Mouse (Mus musculus) heart, embryonic 14.5 days (tissue): ENCODE data around the gene Etnk1. TPM values are rescaled to one million over a fixed set of nuclear protein-coding genes. Genes with fewer than 3 reads are reported as not detected.
"Not testable (repeated sequence)": the region's sequence is repeated elsewhere in the genome, so short reads cannot be mapped to it uniquely, and the experiment has no call there.

Source experiments
- ATAC-seq: fragments of 200-750 bp; cut with Nextera tagmentation; 2 replicates; pipeline ENCODE4 v1.8.0; 2017; ENCODE audit warnings: low read depth, moderate TSS enrichment; ENCODE audit not compliant: insufficient number of reproducible peaks, insufficient read depth, low FRiP score
- H3K27ac ChIP-seq, 2 experiments: fragments of 200-500 bp in 1 of 2; fragments of 300-500 bp in 1 of 2; sonication (generic) in 1 of 2; replicated peaks in 1 of 2; 2 replicates each; pipeline ENCODE4 v1.5.1; 2012 to 2014; ENCODE audit warnings: low read depth in 2 of 2, low read length in 2 of 2, control low read depth in 1 of 2, mild to moderate bottlenecking in 1 of 2, mixed read lengths in 1 of 2; ENCODE audit not compliant: control insufficient read depth in 1 of 2, insufficient read depth in 1 of 2
- H3K27me3 ChIP-seq: fragments of 300-500 bp; sonication (generic); 2 replicates; pipeline ENCODE4 v1.6.1; 2014; ENCODE audit warnings: mild to moderate bottlenecking, low read length, control low read depth; ENCODE audit not compliant: control insufficient read depth, insufficient read depth
- H3K36me3 ChIP-seq: fragments of 300-500 bp; sonication (generic); 2 replicates; pipeline ENCODE4 v1.6.1; 2014; ENCODE audit warnings: mild to moderate bottlenecking, control low read depth, low read length, mixed read lengths; ENCODE audit not compliant: control insufficient read depth, insufficient read depth
- H3K4me1 ChIP-seq, 2 experiments: fragments of 200-500 bp in 1 of 2; fragments of 300-500 bp in 1 of 2; sonication (generic) in 1 of 2; 2 replicates each; pipeline ENCODE4 v1.6.1; 2012 to 2014; ENCODE audit warnings: low read length in 2 of 2, control low read depth in 1 of 2, mixed read lengths in 1 of 2; ENCODE audit not compliant: control insufficient read depth in 2 of 2, insufficient read depth in 2 of 2
- H3K4me2 ChIP-seq: fragments of 300-500 bp; sonication (generic); 2 replicates; pipeline ENCODE4 v1.6.1; 2014; ENCODE audit warnings: mild to moderate bottlenecking, low read length
- H3K4me3 ChIP-seq, 2 experiments: fragments of 200-500 bp in 1 of 2; fragments of 300-500 bp in 1 of 2; sonication (generic) in 1 of 2; 2 replicates each; pipeline ENCODE4 v1.5.1; 2012 to 2014; ENCODE audit warnings: low read length in 2 of 2, mild to moderate bottlenecking in 2 of 2, control low read depth in 1 of 2, low read depth in 1 of 2, moderate library complexity in 1 of 2; ENCODE audit not compliant: control insufficient read depth in 1 of 2, insufficient read depth in 1 of 2
- H3K9ac ChIP-seq: fragments of 300-500 bp; sonication (generic); 2 replicates; pipeline ENCODE4 v1.6.1; 2014; ENCODE audit warnings: mild to moderate bottlenecking, low read length
- H3K9me3 ChIP-seq: fragments of 300-500 bp; sonication (generic); 2 replicates; pipeline ENCODE4 v1.6.1; 2016; ENCODE audit warnings: low read length, control low read depth; ENCODE audit not compliant: control insufficient read depth
- WGBS: fragments of 180-500 bp; shearing (Covaris S2); extraction: QIAGEN DNeasy Blood & Tissue Kit; methylation state at CpG from one replicate; pipeline ENCODE4 v1.1.7; 2014; 5-methylcytosine and 5-hydroxymethylcytosine counted together
- polyA plus RNA-seq: library from polyadenylated mRNA; unstranded; fragments of >200 nt; fragmentation: Nextera tagmentation; extraction: Ambion mirVana; gene quantifications from 2 replicates; pipeline ENCODE4 v1.2.1, GENCODE M21; 2014

Gene Etnk1
- polyA plus RNA-seq, 1 experiment from 2014 or later, result 18.9 TPM

DNA sequence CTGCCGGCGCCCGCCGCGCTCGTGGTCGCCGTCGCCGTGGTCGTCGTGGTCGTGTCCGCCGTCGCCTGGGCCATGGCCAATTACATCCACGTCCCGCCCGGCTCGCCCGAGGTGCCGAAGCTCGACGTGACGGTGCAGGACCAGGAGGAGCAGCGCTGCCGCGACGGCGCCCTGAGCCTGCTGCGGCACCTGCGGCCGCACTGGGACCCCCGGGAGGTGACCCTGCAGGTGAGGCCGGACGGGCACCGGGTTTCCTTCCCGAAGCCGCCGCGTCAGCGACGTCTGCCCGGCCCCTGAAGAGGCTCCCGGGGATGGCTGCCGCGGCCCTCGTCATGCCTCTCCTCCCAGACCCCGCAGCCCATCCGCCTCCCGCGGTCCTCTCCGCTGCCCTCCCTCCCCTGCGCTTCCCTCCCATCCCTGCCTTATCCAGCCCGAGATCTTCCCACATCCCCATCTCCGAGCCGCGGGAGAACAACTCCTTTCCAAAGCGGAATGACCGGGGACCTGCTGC is 443 bp downstream of the Etnk1 start:
- Histone ChIP-seq H3K9ac (peak overlapping the region; percentile 91), H3K27me3 (no peaks in the 10 kb centered on the region), H3K36me3 (peaks cover 7% of the 10 kb centered on the region; the same call in 1 of the 2 replicates), H3K9me3 (no peaks in the 10 kb centered on the region), H3K4me1 (peaks cover 0 to 13% of the 10 kb centered on the region in 2 experiments; a peak in 2 of 4 replicates), H3K27ac (peak overlapping the region; percentile 28 to 85; a peak in 3 of 4 replicates), H3K4me2 (peak overlapping the region; percentile 89), H3K4me3 (peak overlapping the region; percentile 74 to 95)
- ATAC-seq, result peak; percentile 41
- under 1% methylated on average over 45 of the region's 60 CpGs for WGBS

DNA sequence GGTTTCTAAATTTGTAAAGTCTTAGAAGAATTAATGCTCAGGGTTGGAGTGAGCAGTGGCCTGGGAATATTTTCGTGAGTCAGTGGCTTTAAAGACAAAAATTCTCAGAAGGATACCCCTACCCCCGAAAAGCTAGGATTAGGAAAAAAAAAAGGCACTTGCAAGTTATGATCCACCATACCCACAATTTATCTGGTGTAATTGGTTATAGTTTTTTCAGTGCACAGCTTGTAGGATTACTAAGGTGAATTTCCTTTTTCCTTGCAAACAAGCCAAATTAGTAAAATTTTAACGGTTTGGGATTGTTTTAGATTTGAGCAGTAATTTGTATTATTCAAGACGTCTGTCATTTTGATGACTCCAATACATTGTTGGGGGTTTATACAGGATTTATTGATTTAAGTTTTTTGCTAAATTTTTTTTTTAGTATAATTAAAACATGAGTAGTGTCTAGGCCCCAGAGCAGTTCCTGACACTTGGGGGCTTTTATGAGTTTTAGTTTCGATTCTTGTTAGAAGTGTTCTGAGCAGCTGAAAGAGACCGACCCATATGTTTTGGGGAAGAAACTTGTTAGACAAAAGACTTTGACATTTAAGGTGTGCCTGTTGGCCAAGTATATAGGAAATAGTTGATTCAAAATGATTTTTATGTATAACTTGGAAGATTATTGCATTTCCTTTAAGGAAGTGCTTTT is 1.1 kb downstream of the Etnk1 start:
- Histone ChIP-seq H3K4me1 (peaks cover 0 to 13% of the 10 kb centered on the region in 2 experiments; a peak in 2 of 4 replicates), H3K9me3 (no peaks in the 10 kb centered on the region), H3K4me2 (peak overlapping the region; percentile 89), H3K27ac (peak overlapping the region in 1 of 2 experiments; percentile 85; a peak in 2 of 4 replicates), H3K27me3 (no peaks in the 10 kb centered on the region), H3K36me3 (peaks cover 13% of the 10 kb centered on the region; the same call in 1 of the 2 replicates), H3K4me3 (peak overlapping the region; percentile 74 to 95), H3K9ac (peak overlapping the region; percentile 91)
- WGBS, result 39% methylated on average over 6 of the region's 6 CpGs
- ATAC-seq, result no peak

DNA sequence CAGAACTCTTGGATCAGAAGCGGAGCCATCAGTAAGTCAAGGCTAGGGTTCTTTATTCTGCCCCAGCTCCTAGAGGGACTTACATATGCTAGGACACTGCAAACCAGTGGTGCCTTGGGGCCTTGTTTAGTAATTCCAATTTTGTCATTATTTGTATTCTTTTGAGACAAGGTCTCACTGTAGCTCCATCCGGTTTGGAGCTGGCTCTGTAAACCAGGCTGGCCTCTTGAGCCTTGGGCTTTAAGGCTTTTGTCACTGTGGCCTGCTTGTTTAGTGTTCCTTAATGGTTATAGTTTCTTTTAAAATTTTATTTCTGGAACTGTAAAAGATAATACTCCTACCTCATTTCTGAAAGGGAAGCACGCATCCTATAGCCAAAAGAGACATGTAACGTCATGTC is 2.4 kb downstream of the Etnk1 start:
- no peak overlapping the region; the same call in 1 of the 2 replicates for H3K9ac ChIP-seq
- WGBS, result 88% methylated on average over 4 of the region's 4 CpGs
- no peak for ATAC-seq
- peaks cover 0 to 13% of the 10 kb centered on the region in 2 experiments; a peak in 2 of 4 replicates for H3K4me1 ChIP-seq
- peaks cover 13% of the 10 kb centered on the region; the same call in 1 of the 2 replicates for H3K36me3 ChIP-seq
- H3K27ac ChIP-seq, result no peak overlapping the region
- H3K27me3 ChIP-seq, result no peaks in the 10 kb centered on the region
- H3K4me3 ChIP-seq, result no peak overlapping the region
- no peaks in the 10 kb centered on the region for H3K9me3 ChIP-seq
- peak overlapping the region; percentile 89 for H3K4me2 ChIP-seq

DNA sequence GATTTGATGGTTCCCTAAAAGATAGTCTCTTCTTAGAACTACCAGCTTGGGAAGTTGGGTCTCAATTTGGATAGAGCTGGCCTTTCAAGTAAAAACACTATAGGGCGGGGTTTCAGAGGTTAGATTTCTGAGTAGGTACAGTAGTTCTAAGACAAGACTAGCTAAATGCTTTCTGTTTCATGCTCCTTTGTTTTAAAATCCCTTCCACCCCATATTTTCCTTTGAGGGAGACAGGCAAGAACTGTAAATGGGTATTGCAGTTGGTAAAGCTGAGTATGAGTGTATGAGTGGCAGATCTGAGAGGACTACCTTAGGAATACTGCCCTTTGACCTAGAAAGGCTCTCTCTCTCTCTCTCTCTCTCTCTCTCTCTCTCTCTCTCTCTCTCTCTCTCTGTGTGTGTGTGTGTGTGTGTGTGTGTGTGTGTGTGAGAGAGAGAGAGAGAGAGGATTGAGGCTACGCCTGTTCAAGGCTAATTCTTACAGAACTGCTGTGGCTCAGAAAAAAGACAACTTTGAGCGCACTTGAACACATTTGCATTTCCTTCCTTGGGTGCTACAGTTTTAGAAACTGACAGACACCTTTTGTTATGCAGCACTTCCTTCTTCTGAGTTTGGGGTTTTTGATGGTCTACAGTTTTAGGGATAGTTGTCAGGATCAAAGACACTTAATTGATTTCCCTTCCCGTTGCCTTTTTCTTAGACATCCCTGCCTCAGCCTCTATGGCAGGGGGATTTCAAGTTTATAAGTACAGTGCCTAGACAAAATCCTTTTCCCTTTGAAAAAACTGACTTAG is 3.3 kb downstream of the Etnk1 start:
- no peaks in the 10 kb centered on the region for H3K9me3 ChIP-seq
- 0 out of 2 replicates have a peak overlapping the region, but pooled peaks have one; percentile 8 for H3K9ac ChIP-seq
- H3K4me2 ChIP-seq, result no peak overlapping the region
- H3K4me1 ChIP-seq, result peaks cover 0 to 19% of the 10 kb centered on the region in 2 experiments; a peak in 2 of 4 replicates
- H3K27me3 ChIP-seq, result no peaks in the 10 kb centered on the region
- no peak overlapping the region for H3K27ac ChIP-seq
- no peak overlapping the region for H3K4me3 ChIP-seq
- ATAC-seq, result no peak
- WGBS, result 87% methylated on average over 4 of the region's 4 CpGs
- peaks cover 13% of the 10 kb centered on the region; the same call in 1 of the 2 replicates for H3K36me3 ChIP-seq

DNA sequence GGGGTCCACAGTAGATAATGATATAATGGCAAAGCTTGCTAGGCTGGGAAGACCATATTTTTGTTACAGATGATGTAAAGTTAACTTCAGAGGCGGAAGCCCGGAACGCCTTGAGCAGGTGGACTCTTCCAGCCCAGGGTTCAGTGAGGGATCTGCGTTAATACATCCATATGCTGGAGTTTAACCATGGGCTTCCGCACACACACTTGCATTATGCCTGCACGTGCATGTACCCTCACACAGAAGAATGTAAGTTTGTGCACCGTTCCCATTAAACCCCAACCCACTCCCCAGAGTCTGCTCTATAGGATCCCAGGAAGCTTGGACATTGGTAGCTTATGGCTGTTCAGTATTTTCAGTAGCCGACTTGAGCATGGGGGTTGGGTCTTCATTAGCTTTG is 4.0 kb downstream of the Etnk1 start:
- Histone ChIP-seq H3K9ac (no peak overlapping the region), H3K36me3 (peaks cover 13% of the 10 kb centered on the region; the same call in 1 of the 2 replicates), H3K27ac (no peak overlapping the region), H3K4me2 (no peak overlapping the region), H3K4me1 (peaks cover 0 to 19% of the 10 kb centered on the region in 2 experiments; a peak in 2 of 4 replicates), H3K9me3 (no peaks in the 10 kb centered on the region), H3K4me3 (no peak overlapping the region), H3K27me3 (no peaks in the 10 kb centered on the region)
- ATAC-seq, result no peak
- 95% methylated on average over 8 of the region's 8 CpGs for WGBS

DNA sequence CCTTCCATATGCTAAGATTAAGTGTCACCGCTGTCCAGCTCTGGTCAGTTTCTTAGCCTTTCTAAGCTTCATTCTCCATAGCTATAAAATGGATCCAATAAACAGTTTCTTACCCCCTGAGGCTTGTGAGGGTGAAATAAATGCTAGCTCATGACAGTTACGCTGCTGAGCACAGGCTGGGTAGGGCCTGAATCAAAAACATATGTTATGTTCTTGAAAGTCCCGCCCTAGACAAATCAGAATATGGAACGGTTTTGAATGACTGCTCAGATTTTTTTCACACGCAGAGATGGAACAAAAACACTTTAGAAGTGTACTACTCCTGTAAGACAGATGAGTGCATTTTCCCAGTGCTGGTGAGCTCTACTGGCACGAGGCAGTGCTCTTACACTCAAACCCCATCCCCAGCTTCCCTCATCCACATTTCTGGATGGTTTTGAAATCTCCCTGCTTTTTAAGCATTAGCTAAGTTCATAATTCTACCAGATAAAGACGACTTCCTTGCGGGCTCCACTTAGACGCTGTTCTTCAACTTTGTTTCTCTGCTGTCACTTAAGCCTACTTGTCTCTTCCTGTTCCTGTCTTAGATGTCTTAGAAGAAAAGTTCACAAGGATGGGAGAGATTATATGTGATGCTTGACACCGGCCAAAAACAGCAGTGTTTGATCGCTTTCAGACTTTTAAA is 4.9 kb downstream of the Etnk1 start:
- Histone ChIP-seq H3K9ac (no peak overlapping the region), H3K4me1 (peaks cover 0 to 16% of the 10 kb centered on the region in 2 experiments; a peak in 2 of 4 replicates), H3K4me2 (no peak overlapping the region), H3K4me3 (no peak overlapping the region), H3K27ac (no peak overlapping the region), H3K27me3 (no peaks in the 10 kb centered on the region), H3K36me3 (peaks cover 13% of the 10 kb centered on the region; the same call in 1 of the 2 replicates), H3K9me3 (no peaks in the 10 kb centered on the region)
- WGBS, result 76% methylated on average over 11 of the region's 11 CpGs
- ATAC-seq, result no peak

DNA sequence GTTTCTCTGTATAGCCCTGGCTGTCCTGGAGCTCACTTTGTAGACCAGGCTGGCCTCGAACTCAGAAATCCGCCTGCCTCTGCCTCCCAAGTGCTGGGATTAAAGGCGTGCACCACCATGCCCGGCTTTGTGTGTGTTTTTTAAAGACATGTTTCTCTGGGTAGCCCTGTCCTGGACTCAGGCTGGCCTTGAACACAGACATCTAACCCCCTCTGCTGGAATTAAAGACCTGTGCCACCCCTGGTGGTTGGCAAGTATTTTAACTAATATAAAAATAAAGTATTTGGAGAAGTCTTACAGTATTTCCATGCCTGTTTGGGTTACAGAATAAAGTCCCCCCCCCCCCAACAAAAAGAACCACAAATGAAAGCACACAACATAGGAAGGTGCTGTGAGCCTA is 5.7 kb downstream of the Etnk1 start:
- 91% methylated on average over 3 of the region's 4 CpGs for WGBS
- ATAC-seq, H3K4me2 ChIP-seq, H3K9ac ChIP-seq, H3K4me3 ChIP-seq, H3K27me3 ChIP-seq, H3K9me3 ChIP-seq, H3K27ac ChIP-seq: not testable (repeated sequence)
- Histone ChIP-seq H3K4me1 (peaks cover 0 to 16% of the 10 kb centered on the region in 2 experiments; a peak in 2 of 4 replicates), H3K36me3 (peaks cover 13% of the 10 kb centered on the region; the same call in 1 of the 2 replicates)
